Mouse (Mus musculus) spleen, adult 2 months (tissue): Measurements from ENCODE around the gene Ntm. TPM values are rescaled to one million over a fixed set of nuclear protein-coding genes. Genes with fewer than 3 reads are reported as not detected.

Experiments used
- DNase-seq, 2 experiments: peaks; one replicate each; pipeline versions ENCODE4 v3.0.0 to v3.0.0-alpha.2; 2012 to 2021; ENCODE audit warnings: low spot score in 2 of 2, low read depth in 1 of 2
- H3K27ac ChIP-seq: fragments of 200-500 bp; 2 replicates; pipeline ENCODE4 v1.5.1; 2012; ENCODE audit warnings: low read length, inconsistent platforms; ENCODE audit not compliant: insufficient read depth
- H3K27me3 ChIP-seq: fragments of 200-500 bp; 2 replicates; pipeline ENCODE4 v1.6.1; 2012; ENCODE audit warnings: mild to moderate bottlenecking, moderate library complexity, low read length, inconsistent platforms; ENCODE audit not compliant: control insufficient read depth, insufficient read depth
- H3K36me3 ChIP-seq: fragments of 200-500 bp; 2 replicates; pipeline ENCODE4 v1.6.1; 2012; ENCODE audit warnings: mild to moderate bottlenecking, low read length, inconsistent platforms; ENCODE audit not compliant: control insufficient read depth, insufficient read depth
- H3K4me1 ChIP-seq: fragments of 200-500 bp; 2 replicates; pipeline ENCODE4 v1.6.1; 2011; ENCODE audit warnings: inconsistent platforms; ENCODE audit not compliant: control insufficient read depth, insufficient read depth, insufficient read length
- H3K4me3 ChIP-seq: fragments of 200-500 bp; 2 replicates; pipeline ENCODE4 v1.5.1; 2011; ENCODE audit warnings: mild to moderate bottlenecking, inconsistent platforms; ENCODE audit not compliant: insufficient read depth, insufficient read length; ENCODE audit errors: extremely low read depth
- CTCF ChIP-seq: fragments of 200-500 bp; IDR thresholded peaks from 2 replicates; pipeline ENCODE4 v1.5.1; 2011; ENCODE audit warnings: mild to moderate bottlenecking, inconsistent platforms; ENCODE audit not compliant: insufficient read depth, insufficient read length, insufficient replicate concordance; ENCODE audit errors: extremely low read depth
- POLR2A ChIP-seq: fragments of 200-500 bp; IDR thresholded peaks from 2 replicates; pipeline ENCODE4 v1.6.1; 2011; ENCODE audit warnings: low read depth, low read length, inconsistent platforms
- WGBS: fragments of 180-500 bp; shearing (Covaris S2); methylation state at CpG from one replicate; pipeline ENCODE4 v1.1.7; 2018; 5-methylcytosine and 5-hydroxymethylcytosine counted together
- polyA plus RNA-seq: library from polyadenylated mRNA; depleted of rRNA; stranded (reverse); fragments of >200 nt; gene quantifications from 2 replicates; pipeline ENCODE4 v1.2.3, GENCODE M21; 2012

The Ntm gene
- polyA plus RNA-seq, 1 experiment, result 0.18 TPM

DNA sequence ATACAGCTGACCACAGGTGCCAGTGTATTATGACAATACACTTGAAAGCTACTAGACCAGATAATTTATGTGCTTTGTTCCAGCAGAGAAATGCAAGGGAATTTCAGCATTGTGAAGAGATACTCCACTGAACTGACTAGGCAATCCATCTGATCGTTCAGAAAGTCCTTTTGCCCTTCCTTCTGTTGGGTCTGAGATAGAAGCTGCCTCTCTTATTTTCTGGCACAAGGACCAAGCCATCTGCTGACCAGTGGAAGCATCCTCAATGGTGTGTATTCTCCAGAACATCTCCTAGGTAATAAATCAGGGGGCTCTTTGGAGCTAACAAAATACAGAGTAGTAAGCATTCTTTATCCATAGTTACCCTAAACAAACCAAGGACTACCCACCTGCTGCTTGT lies 438.8 kb downstream of the Ntm start:
- TF ChIP-seq POLR2A (no peak), CTCF (no peak)
- Histone ChIP-seq H3K4me3 (no peak overlapping the region), H3K27me3 (no peaks in the 10 kb centered on the region), H3K27ac (no peak overlapping the region), H3K36me3 (no peaks in the 10 kb centered on the region), H3K4me1 (no peaks in the 10 kb centered on the region)
- no peak for DNase-seq
- WGBS, result 71% methylated on average over 1 of the region's 1 CpGs

DNA sequence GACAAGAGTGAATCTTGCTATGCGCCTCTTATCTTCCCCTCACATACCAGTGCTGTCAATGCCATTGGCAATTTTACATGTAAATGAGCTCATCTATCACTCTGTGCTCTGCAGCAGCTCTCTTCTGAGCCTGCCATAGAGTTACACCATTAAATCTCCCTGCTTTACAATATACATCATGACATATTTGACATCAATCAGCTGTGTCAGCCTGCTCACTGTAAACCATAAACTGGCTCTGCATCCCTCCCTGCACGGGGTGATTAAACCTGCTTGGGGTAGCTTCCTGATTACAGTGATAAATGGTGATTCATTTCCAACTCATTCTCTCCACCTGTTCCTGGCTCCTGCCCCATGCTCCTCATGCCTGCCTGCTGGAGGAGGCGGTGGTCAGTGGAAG lies 439.7 kb downstream of the Ntm start:
- no peak for TF ChIP-seq POLR2A
- TF ChIP-seq CTCF, result no peak

DNA sequence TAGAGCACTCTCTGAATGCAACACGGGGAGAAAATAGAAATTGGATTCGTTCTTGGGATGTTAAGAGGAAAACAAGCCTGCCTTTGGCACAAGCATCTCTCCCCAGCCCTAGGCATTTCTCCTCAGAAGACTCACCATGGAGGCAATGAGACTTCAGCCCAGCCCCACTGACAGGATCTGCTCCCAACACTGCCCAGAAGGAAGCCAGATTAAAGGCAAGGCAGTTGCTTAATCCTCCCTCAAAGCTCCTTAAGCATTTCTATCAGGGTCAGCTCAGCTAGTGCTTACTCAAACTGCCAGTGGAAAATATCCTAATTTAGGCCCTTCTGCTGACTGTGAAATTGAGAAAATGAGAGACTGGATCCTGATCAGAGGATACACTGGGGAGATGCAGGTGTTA lies 443.8 kb downstream of the Ntm start:
- TF ChIP-seq POLR2A (no peak), CTCF (no peak)
- DNase-seq, result no peak
- Histone ChIP-seq H3K4me1 (no peaks in the 10 kb centered on the region), H3K4me3 (no peak overlapping the region), H3K27me3 (no peaks in the 10 kb centered on the region), H3K27ac (no peak overlapping the region), H3K36me3 (no peaks in the 10 kb centered on the region)
- 78% methylated on average over 2 of the region's 2 CpGs for WGBS

More for the DNA sequence above, 439.7 kb downstream of the Ntm start:
- H3K27ac ChIP-seq, result no peak overlapping the region
- no peaks in the 10 kb centered on the region for H3K4me1 ChIP-seq
- 68% methylated on average over 3 of the region's 3 CpGs for WGBS
- no peaks in the 10 kb centered on the region for H3K36me3 ChIP-seq
- no peak overlapping the region for H3K4me3 ChIP-seq
- DNase-seq, result no peak
- H3K27me3 ChIP-seq, result no peaks in the 10 kb centered on the region

DNA sequence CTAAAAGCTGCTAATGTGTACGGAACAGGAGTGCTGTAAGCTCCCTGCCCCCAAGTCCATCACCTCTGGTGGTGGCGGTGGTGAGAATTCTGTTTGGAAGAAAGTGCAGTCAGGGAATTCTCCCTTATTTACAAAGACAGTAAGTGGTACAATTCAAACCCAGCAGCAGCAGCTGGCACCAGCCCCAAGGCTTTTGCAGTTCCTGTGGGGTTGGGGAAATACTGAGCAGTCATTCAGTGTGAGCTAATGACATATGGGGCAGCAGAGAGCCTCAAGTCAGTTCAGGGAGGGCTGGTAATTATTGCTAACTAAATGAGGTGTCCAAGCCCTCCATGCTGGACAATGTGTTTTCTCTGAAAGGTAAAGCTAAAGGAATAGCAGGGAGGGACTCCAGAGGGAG lies 446.3 kb downstream of the Ntm start:
- H3K4me1 ChIP-seq, result no peaks in the 10 kb centered on the region
- TF ChIP-seq CTCF, result no peak
- no peak for TF ChIP-seq POLR2A
- DNase-seq, result no peak
- no peaks in the 10 kb centered on the region for H3K27me3 ChIP-seq
- 83% methylated on average over 2 of the region's 2 CpGs for WGBS
- H3K27ac ChIP-seq, result no peak overlapping the region
- no peaks in the 10 kb centered on the region for H3K36me3 ChIP-seq
- H3K4me3 ChIP-seq, result no peak overlapping the region

DNA sequence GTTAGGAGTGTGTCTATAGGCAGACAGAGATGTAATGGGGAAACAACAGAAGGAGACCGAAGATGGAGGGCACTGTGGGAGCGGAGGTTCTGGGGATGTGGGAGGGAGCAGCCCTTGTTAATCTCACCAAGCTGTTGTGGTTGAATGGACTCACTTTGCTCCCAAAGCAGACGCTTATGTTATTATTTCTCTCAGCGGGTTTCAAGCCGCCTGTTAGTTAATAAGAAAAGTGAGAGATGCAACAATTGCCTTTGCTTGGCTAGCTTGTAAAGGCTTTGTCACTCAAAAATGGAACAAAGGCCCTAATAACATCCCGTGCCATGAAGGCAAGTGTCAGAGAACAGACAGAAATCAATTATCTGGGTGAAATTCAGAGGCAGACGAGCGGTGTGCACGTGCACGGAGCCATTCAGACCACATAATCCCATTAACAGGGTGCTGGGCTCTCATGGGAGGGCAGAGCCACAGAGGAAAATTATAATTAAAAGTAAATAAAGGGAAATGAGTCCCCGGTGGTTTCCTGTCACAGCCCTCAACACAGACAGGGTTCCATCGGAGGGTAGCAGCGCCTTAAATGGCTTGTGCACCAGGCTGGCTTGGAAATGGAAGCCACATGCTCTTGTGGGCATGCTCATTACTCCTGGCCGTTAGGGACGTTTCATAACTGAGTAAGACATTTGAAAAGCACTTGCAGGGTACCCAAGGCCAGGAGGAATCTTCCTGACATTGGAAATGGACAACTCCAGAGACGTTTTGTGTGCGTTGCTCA lies 448.2 kb downstream of the Ntm start:
- no peaks in the 10 kb centered on the region for H3K36me3 ChIP-seq
- H3K4me1 ChIP-seq, result no peaks in the 10 kb centered on the region
- no peak for DNase-seq
- H3K27me3 ChIP-seq, result no peaks in the 10 kb centered on the region
- 87% methylated on average over 17 of the region's 17 CpGs for WGBS
- no peak for TF ChIP-seq CTCF
- no peak for TF ChIP-seq POLR2A
- no peak overlapping the region for H3K27ac ChIP-seq
- H3K4me3 ChIP-seq, result no peak overlapping the region

DNA sequence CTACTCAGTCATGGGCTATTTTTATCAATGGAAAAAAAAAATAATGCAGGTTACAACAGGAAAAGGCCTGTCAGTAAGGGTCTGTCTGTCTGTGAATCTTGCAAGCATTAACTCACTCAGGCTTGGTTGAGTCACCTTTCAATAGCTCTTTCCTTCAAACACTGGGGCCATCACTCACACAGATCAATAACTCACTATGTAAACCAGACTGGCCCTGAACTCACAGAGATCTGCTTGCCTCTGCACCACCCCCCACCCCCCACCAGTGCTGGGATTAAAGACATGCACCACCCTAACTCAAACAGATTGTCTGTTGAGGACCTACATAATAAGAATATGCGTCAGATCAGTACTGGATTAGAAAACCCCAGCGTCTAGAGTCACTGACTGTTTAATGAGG lies 466.9 kb downstream of the Ntm start:
- no peak overlapping the region for H3K4me3 ChIP-seq
- H3K36me3 ChIP-seq, result no peaks in the 10 kb centered on the region
- no peaks in the 10 kb centered on the region for H3K27me3 ChIP-seq
- no peak overlapping the region for H3K27ac ChIP-seq
- no peak for DNase-seq
- no peaks in the 10 kb centered on the region for H3K4me1 ChIP-seq
- TF ChIP-seq CTCF (no peak), POLR2A (no peak)
- WGBS, result 56% methylated on average over 2 of the region's 2 CpGs

DNA sequence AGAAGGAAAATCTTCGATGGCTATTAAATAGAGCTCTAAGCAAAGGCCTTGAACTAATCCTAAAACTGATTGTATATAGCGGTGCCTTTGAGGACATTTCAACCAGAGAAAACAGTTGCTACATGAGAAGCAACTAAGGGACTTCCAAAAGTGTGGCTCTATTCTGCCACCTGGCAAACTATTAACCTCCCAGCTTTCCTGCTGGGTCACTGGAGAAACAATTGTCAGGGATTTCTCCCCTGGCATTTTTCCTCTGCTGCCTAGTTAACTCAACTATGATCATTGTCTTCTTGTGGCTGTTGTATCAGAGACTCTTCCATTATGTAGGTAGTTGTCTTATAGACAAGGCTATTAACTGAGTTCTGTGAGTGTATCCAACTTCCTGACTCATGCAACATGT lies 480.7 kb downstream of the Ntm start:
- Histone ChIP-seq H3K27me3 (no peaks in the 10 kb centered on the region), H3K4me3 (no peak overlapping the region), H3K27ac (no peak overlapping the region), H3K4me1 (no peaks in the 10 kb centered on the region), H3K36me3 (no peaks in the 10 kb centered on the region)
- TF ChIP-seq POLR2A (no peak), CTCF (no peak)
- no peak for DNase-seq
- 93% methylated on average over 2 of the region's 2 CpGs for WGBS
